Mouse (Mus musculus) liver, adult 2 months (tissue): ENCODE measurements around the gene B4galt1.

Experiments
- CTCF ChIP-seq: fragments of 200-500 bp; IDR thresholded peaks from 2 replicates; pipeline ENCODE4 v1.5.1; 2011; ENCODE audit warnings: low read depth, low read length, control low read depth
- POLR2A ChIP-seq: fragments of 200-500 bp; IDR thresholded peaks from 2 replicates; pipeline ENCODE4 v1.6.1; 2011; ENCODE audit warnings: low read length, control low read depth; ENCODE audit not compliant: insufficient read depth; ENCODE audit errors: extremely low read depth

- TF ChIP-seq CTCF = no peak
- no peak for TF ChIP-seq POLR2A
These were observed 24.0 kb downstream of the B4galt1 start for GRCm38 (mm10) chr4:40829654-40830400.
